Mouse (Mus musculus) kidney, embryonic 14.5 days (tissue): ENCODE data around the gene Syn3. TPM values are rescaled to one million over a fixed set of nuclear protein-coding genes. Genes with fewer than 3 reads are reported as not detected.

Experiments used
- ATAC-seq: fragments of 200-750 bp; cut with Nextera tagmentation; 2 replicates; pipeline ENCODE4 v1.8.0; 2017; ENCODE audit warnings: moderate number of reproducible peaks, mild to moderate bottlenecking, moderate TSS enrichment, moderate library complexity; ENCODE audit not compliant: low FRiP score, low TSS enrichment
- H3K27ac ChIP-seq: fragments of 300-500 bp; sonication (generic); 2 replicates; pipeline ENCODE4 v1.5.1; 2014; ENCODE audit warnings: low read depth, mild to moderate bottlenecking, low read length, moderate library complexity, mixed read lengths
- H3K27me3 ChIP-seq: fragments of 300-500 bp; sonication (generic); 2 replicates; pipeline ENCODE4 v1.6.1; 2014; ENCODE audit warnings: mild to moderate bottlenecking, low read length; ENCODE audit not compliant: control insufficient read depth, insufficient read depth
- H3K36me3 ChIP-seq: fragments of 300-500 bp; sonication (generic); 2 replicates; pipeline ENCODE4 v1.6.1; 2014; ENCODE audit warnings: low read length, mixed read lengths; ENCODE audit not compliant: control insufficient read depth, insufficient read depth
- H3K4me1 ChIP-seq: fragments of 300-500 bp; sonication (generic); 2 replicates; pipeline ENCODE4 v1.6.1; 2014; ENCODE audit warnings: low read length, mixed read lengths; ENCODE audit not compliant: control insufficient read depth, insufficient read depth
- H3K4me2 ChIP-seq: fragments of 300-500 bp; sonication (generic); replicated peaks from 2 replicates; pipeline ENCODE4 v1.6.1; 2014; ENCODE audit warnings: low read depth, mild to moderate bottlenecking, low read length
- H3K4me3 ChIP-seq: fragments of 300-500 bp; sonication (generic); 2 replicates; pipeline ENCODE4 v1.5.1; 2014; ENCODE audit warnings: mild to moderate bottlenecking, low read length
- H3K9ac ChIP-seq: fragments of 300-500 bp; sonication (generic); 2 replicates; pipeline ENCODE4 v1.6.1; 2014; ENCODE audit warnings: low read depth, mild to moderate bottlenecking, low read length, moderate library complexity
- H3K9me3 ChIP-seq: fragments of 300-500 bp; sonication (generic); 2 replicates; pipeline ENCODE4 v1.6.1; 2016; ENCODE audit warnings: low read length; ENCODE audit not compliant: control insufficient read depth
- WGBS: fragments of 180-500 bp; shearing (Covaris S2); extraction: QIAGEN DNeasy Blood & Tissue Kit; methylation state at CpG from one replicate; pipeline ENCODE4 v1.1.7; 2014; 5-methylcytosine and 5-hydroxymethylcytosine counted together
- polyA plus RNA-seq: library from polyadenylated mRNA; unstranded; fragments of >200 nt; fragmentation: Nextera tagmentation; extraction: Ambion mirVana; gene quantifications from 2 replicates; pipeline ENCODE4 v1.2.1, GENCODE M21; 2014

Gene Syn3
- polyA plus RNA-seq, 1 experiment from 2014 or later, result 8.4 TPM

- Histone ChIP-seq H3K27ac (no peak overlapping the region), H3K36me3 (no peaks in the 10 kb centered on the region), H3K27me3 (no peaks in the 10 kb centered on the region), H3K4me2 (no peak overlapping the region), H3K9me3 (no peaks in the 10 kb centered on the region), H3K9ac (no peak overlapping the region), H3K4me3 (no peak overlapping the region), H3K4me1 (no peaks in the 10 kb centered on the region)
- ATAC-seq, result no peak
- 83% methylated on average over 6 of the region's 6 CpGs for WGBS
Observed at GRCm38 (mm10) chr10:86410868-86411267, 87.8 kb downstream of the Syn3 start.

- no peaks in the 10 kb centered on the region for H3K27me3 ChIP-seq
- H3K36me3 ChIP-seq, result no peaks in the 10 kb centered on the region
- H3K27ac ChIP-seq, result no peak overlapping the region
- no peaks in the 10 kb centered on the region for H3K9me3 ChIP-seq
- ATAC-seq, result no peak
- H3K4me2 ChIP-seq, result no peak overlapping the region
- WGBS, result 68% methylated on average over 4 of the region's 4 CpGs
- H3K9ac ChIP-seq, result no peak overlapping the region
- no peaks in the 10 kb centered on the region for H3K4me1 ChIP-seq
- no peak overlapping the region for H3K4me3 ChIP-seq
Observed at GRCm38 (mm10) chr10:86406952-86407351, 91.7 kb downstream of the Syn3 start.

- H3K36me3 ChIP-seq, result no peaks in the 10 kb centered on the region
- no peaks in the 10 kb centered on the region for H3K4me1 ChIP-seq
- no peak for ATAC-seq
- no peak overlapping the region for H3K4me3 ChIP-seq
- H3K9me3 ChIP-seq, result peaks cover 4% of the 10 kb centered on the region; the same call in 1 of the 2 replicates
- 81% methylated on average over 2 of the region's 2 CpGs for WGBS
- H3K27ac ChIP-seq, result no peak overlapping the region
- no peaks in the 10 kb centered on the region for H3K27me3 ChIP-seq
- no peak overlapping the region for H3K9ac ChIP-seq
- no peak overlapping the region for H3K4me2 ChIP-seq
Observed at GRCm38 (mm10) chr10:86398347-86398720, 100.4 kb downstream of the Syn3 start.

DNA sequence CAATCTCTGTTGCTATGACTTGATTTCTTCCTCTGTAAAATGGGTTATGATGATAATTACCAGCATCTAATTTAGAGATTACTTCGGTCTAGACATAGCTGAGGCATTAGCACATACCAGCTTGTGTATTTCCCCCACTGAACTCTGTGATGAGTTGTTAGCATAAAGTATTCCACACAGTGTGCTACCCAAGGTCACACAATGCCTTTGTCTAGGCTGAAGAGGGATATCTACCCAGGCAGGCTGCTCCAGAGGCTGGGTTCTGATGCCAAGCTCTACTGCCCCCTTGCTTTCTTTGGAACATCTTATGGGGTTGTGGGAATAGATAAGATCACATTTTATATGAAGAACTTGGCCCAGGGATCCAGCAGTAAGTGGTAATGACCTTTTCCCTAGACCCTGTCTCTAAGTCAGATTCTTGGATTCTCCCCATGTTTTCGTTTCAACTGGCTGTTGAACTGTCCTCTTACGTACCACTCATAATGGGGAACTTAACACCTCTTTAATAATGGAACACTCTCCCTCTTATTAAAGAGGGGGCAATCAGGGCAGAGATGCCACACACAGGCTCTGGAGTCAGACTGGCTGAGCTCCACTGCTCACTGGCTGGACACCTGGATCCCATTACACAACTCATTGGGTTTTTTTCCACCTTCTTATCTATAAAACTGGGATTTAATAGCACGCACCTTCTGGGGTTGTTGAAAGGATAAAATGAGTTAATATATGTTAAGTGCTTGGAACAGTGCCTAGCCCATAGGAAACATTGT, 100.9 kb downstream of the Syn3 start:
- Histone ChIP-seq H3K36me3 (no peaks in the 10 kb centered on the region), H3K27ac (no peak overlapping the region), H3K9ac (no peak overlapping the region), H3K27me3 (no peaks in the 10 kb centered on the region), H3K9me3 (peaks cover 4% of the 10 kb centered on the region; the same call in 1 of the 2 replicates), H3K4me3 (no peak overlapping the region), H3K4me1 (no peaks in the 10 kb centered on the region), H3K4me2 (no peak overlapping the region)
- 66% methylated on average over 4 of the region's 4 CpGs for WGBS
- no peak for ATAC-seq

GRCm38 (mm10) chr10:86392399-86392798, 106.3 kb downstream of the Syn3 start:
- H3K4me2 ChIP-seq, result no peak overlapping the region
- H3K27me3 ChIP-seq, result no peaks in the 10 kb centered on the region
- peaks cover 8% of the 10 kb centered on the region; the same call in 1 of the 2 replicates for H3K4me1 ChIP-seq
- H3K36me3 ChIP-seq, result no peaks in the 10 kb centered on the region
- peaks cover 4% of the 10 kb centered on the region; the same call in 1 of the 2 replicates for H3K9me3 ChIP-seq
- H3K4me3 ChIP-seq, result no peak overlapping the region
- no peak overlapping the region for H3K27ac ChIP-seq
- 87% methylated on average over 3 of the region's 3 CpGs for WGBS
- no peak overlapping the region for H3K9ac ChIP-seq
- ATAC-seq, result no peak

GRCm38 (mm10) chr10:86389913-86390312, 108.8 kb downstream of the Syn3 start:
- H3K27me3 ChIP-seq, result no peaks in the 10 kb centered on the region
- no peak overlapping the region for H3K4me3 ChIP-seq
- H3K27ac ChIP-seq, result no peak overlapping the region
- H3K36me3 ChIP-seq, result no peaks in the 10 kb centered on the region
- no peak for ATAC-seq
- peaks cover 4% of the 10 kb centered on the region; the same call in 1 of the 2 replicates for H3K9me3 ChIP-seq
- peaks cover 9% of the 10 kb centered on the region; the same call in 1 of the 2 replicates for H3K4me1 ChIP-seq
- 60% methylated on average over 2 of the region's 2 CpGs for WGBS
- no peak overlapping the region for H3K9ac ChIP-seq
- no peak overlapping the region for H3K4me2 ChIP-seq

DNA sequence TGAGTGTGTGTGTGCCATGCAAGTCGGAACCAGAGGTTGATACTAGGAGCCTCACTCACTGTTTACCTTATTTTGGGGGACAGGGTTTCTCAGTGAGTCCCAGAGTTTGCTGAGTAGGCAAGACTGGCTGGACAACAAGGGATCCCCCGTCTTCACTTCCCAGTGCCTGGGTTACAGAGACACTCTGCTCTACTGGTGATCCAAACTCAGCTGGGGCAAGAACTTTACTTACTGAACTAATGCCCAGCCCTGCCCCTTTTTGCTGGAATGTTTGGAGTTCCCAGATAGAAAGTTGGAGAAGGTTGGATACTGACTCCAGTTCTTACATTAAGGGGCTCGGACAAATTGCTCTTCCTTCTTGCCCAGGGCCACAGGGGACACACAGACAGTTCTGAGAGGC, 109.3 kb downstream of the Syn3 start:
- 85% methylated on average over 3 of the region's 3 CpGs for WGBS
- no peak for ATAC-seq

DNA sequence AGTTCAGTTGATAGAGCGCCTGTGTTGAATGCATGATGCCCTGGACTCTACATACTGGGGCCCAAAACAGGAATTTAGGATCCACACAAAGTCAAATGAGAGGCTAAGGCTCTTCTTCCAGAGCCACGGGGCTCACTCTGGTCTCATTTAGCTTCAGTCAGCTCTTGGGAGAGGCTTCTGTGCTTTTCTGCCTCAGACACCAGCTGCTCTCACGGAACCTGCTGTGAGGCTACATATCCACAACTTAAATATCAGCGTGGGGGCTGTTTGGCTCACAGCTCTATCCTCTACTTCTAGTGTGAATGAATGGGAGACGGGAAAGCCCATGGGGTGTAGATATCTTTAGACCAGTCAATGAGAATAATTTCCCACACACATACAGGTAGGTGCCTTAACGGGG, 109.9 kb downstream of the Syn3 start:
- H3K36me3 ChIP-seq, result no peaks in the 10 kb centered on the region
- H3K27me3 ChIP-seq, result no peaks in the 10 kb centered on the region
- WGBS, result 92% methylated on average over 6 of the region's 6 CpGs
- no peak overlapping the region for H3K9ac ChIP-seq
- no peak overlapping the region for H3K4me2 ChIP-seq
- peaks cover 9% of the 10 kb centered on the region; the same call in 1 of the 2 replicates for H3K4me1 ChIP-seq
- H3K9me3 ChIP-seq, result no peaks in the 10 kb centered on the region
- H3K27ac ChIP-seq, result no peak overlapping the region
- H3K4me3 ChIP-seq, result no peak overlapping the region
- ATAC-seq, result no peak

More for the DNA sequence above, 109.3 kb downstream of the Syn3 start:
- H3K36me3 ChIP-seq, result no peaks in the 10 kb centered on the region
- H3K9ac ChIP-seq, result no peak overlapping the region
- no peak overlapping the region for H3K27ac ChIP-seq
- H3K4me3 ChIP-seq, result no peak overlapping the region
- no peak overlapping the region for H3K4me2 ChIP-seq
- no peaks in the 10 kb centered on the region for H3K9me3 ChIP-seq
- H3K4me1 ChIP-seq, result peaks cover 9% of the 10 kb centered on the region; the same call in 1 of the 2 replicates
- no peaks in the 10 kb centered on the region for H3K27me3 ChIP-seq

DNA sequence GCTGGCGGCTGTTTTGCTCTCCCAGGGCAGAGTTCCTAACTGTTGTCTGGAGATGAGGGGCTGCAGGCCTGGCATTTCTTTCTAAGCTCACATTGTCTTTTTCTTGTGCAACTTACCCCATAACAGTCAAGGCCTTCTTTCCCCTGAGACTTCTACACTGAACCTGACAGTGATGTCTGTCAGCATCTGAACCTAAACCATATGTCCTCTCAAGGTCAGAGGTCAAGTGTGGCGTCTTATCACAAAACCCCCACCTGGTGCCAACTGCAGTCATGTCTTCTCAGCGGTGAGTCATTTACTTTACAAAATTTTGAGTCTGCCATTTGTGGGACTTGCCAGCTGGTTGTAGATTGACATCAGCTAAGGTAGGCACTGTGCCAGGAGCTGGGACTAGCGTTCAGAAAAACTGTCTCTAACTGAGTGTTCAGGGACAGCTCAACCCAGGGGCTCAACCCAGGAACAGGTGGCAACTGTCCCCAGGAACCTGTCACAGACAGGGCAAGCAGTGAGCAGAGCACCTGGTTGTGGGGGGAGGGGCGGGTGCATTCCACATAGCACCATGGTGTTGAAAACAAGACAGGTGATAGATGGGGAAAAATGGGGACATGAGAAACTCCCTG, 110.8 kb downstream of the Syn3 start:
- Histone ChIP-seq H3K27me3 (no peaks in the 10 kb centered on the region), H3K36me3 (no peaks in the 10 kb centered on the region), H3K4me1 (peaks cover 9% of the 10 kb centered on the region; the same call in 1 of the 2 replicates), H3K9me3 (no peaks in the 10 kb centered on the region), H3K27ac (no peak overlapping the region), H3K4me3 (no peak overlapping the region), H3K9ac (no peak overlapping the region), H3K4me2 (no peak overlapping the region)
- ATAC-seq, result no peak
- whole genome bisulfite sequencing, result 75% methylated on average over 5 of the region's 5 CpGs
